Mouse (Mus musculus) limb, embryonic 14.5 days (tissue): ENCODE data around the gene Vps54. TPM values are rescaled to one million over a fixed set of nuclear protein-coding genes. Genes with fewer than 3 reads are reported as not detected.
A peak's percentile ranks its signal among the peaks of the same experiment; 100 is the strongest.

Experiments used
- ATAC-seq: fragments of 200-750 bp; cut with Nextera tagmentation; 2 replicates; pipeline ENCODE4 v1.8.0; 2017; ENCODE audit warnings: low read depth, moderate number of reproducible peaks, moderate TSS enrichment; ENCODE audit not compliant: low FRiP score
- DNase-seq: peaks from one replicate; pipeline ENCODE4 v3.0.0-alpha.2; 2015; ENCODE audit warnings: low spot score
- H3K27ac ChIP-seq: fragments of 300-500 bp; sonication (generic); replicated peaks from 2 replicates; pipeline ENCODE4 v1.5.1; 2014; ENCODE audit warnings: low read depth, mild to moderate bottlenecking, low read length, moderate library complexity, mixed read lengths
- H3K27me3 ChIP-seq: fragments of 300-500 bp; sonication (generic); 2 replicates; pipeline ENCODE4 v1.6.1; 2014; ENCODE audit warnings: low read length, mixed read lengths; ENCODE audit not compliant: control insufficient read depth, insufficient read depth
- H3K36me3 ChIP-seq: fragments of 300-500 bp; sonication (generic); 2 replicates; pipeline ENCODE4 v1.6.1; 2014; ENCODE audit warnings: mild to moderate bottlenecking, low read length, moderate library complexity, mixed read lengths; ENCODE audit not compliant: control insufficient read depth, insufficient read depth
- H3K4me1 ChIP-seq: fragments of 300-500 bp; sonication (generic); 2 replicates; pipeline ENCODE4 v1.6.1; 2014; ENCODE audit warnings: antibody characterized with exemption, low read length, mixed read lengths; ENCODE audit not compliant: control insufficient read depth, insufficient read depth
- H3K4me2 ChIP-seq: fragments of 300-500 bp; sonication (generic); replicated peaks from 2 replicates; pipeline ENCODE4 v1.6.1; 2014; ENCODE audit warnings: low read depth, mild to moderate bottlenecking, low read length, moderate library complexity; ENCODE audit not compliant: severe bottlenecking
- H3K4me3 ChIP-seq: fragments of 300-500 bp; sonication (generic); replicated peaks from 2 replicates; pipeline ENCODE4 v1.5.1; 2014; ENCODE audit warnings: low read length
- H3K9ac ChIP-seq: fragments of 300-500 bp; sonication (generic); 2 replicates; pipeline ENCODE4 v1.6.1; 2014; ENCODE audit warnings: mild to moderate bottlenecking, low read depth, low read length, moderate library complexity; ENCODE audit not compliant: severe bottlenecking
- H3K9me3 ChIP-seq: fragments of 300-500 bp; sonication (generic); 2 replicates; pipeline ENCODE4 v1.6.1; 2016; ENCODE audit warnings: low read length; ENCODE audit not compliant: control insufficient read depth
- POLR2A ChIP-seq: fragments of 200-500 bp; IDR thresholded peaks from 2 replicates; pipeline ENCODE4 v1.8.0; 2012; ENCODE audit warnings: inconsistent platforms, mild to moderate bottlenecking, moderate library complexity, borderline replicate concordance; ENCODE audit not compliant: insufficient read depth, insufficient read length; ENCODE audit errors: extremely low read depth
- WGBS: fragments of 180-500 bp; shearing (Covaris S2); extraction: QIAGEN DNeasy Blood & Tissue Kit; methylation state at CpG from one replicate; pipeline ENCODE4 v1.1.7; 2014; 5-methylcytosine and 5-hydroxymethylcytosine counted together
- polyA plus RNA-seq, 2 experiments: library from polyadenylated mRNA; depleted of rRNA in 1 of 2; stranded (reverse) in 1 of 2; unstranded in 1 of 2; fragments of >200 nt; fragmentation: Nextera tagmentation in 1 of 2; extraction: Ambion mirVana in 1 of 2; gene quantifications; 2 replicates each; pipeline versions ENCODE4 v1.2.1 to v1.2.3; 2012 to 2014

Vps54 gene
- polyA plus RNA-seq, 2 experiments: 15.3 to 28.6 TPM

DNA sequence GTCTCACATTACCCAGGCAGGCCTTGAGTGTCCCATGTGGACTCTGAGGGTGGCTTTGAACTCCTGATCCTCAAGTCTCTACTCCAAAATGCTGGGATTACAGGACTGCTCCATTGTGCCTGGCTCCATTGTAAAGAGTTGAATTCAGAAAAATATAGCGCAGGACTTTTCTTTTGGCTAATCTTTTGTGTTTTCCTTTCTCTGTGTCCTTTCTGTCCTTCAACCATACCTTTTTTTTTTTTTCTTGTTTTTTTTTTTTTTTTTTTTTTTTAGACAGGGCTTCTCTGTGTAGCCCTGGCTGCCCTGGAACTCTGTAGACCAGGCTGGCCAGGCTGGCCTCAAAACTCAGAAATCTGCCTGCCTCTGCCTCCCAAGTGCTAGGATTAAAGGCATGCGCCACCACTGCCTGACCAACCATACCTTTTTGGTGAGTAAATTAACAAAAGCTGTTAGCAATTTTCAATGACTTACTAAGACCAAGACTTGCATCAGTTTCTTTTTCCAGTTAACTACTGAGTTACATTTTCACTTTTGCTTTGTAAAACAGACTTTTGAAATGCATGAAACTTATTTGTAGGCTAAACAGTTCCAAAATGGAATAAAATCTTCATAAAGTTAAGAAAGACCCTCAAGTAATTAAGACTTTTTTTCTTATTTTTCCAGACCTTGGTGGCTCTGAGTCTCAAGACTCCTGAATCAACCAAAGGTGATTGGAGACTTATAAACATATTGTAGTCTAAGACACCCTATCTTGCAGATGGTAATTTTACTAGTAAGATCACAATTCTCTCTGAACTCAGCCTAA is 1.4 kb upstream of the Vps54 start:
- H3K4me3 ChIP-seq: peak overlapping the region; percentile 88
- ATAC-seq: no peak
- no peak for DNase-seq
- H3K36me3 ChIP-seq: no peaks in the 10 kb centered on the region
- H3K27ac ChIP-seq: peak overlapping the region; percentile 98
- peaks cover 15% of the 10 kb centered on the region for H3K4me1 ChIP-seq
- no peaks in the 10 kb centered on the region for H3K27me3 ChIP-seq
- H3K9ac ChIP-seq: no peak overlapping the region
- no peak for TF ChIP-seq POLR2A
- WGBS: 95% methylated on average over 2 of the region's 2 CpGs
- H3K4me2 ChIP-seq: peak overlapping the region; percentile 79
- H3K9me3 ChIP-seq: no peaks in the 10 kb centered on the region

DNA sequence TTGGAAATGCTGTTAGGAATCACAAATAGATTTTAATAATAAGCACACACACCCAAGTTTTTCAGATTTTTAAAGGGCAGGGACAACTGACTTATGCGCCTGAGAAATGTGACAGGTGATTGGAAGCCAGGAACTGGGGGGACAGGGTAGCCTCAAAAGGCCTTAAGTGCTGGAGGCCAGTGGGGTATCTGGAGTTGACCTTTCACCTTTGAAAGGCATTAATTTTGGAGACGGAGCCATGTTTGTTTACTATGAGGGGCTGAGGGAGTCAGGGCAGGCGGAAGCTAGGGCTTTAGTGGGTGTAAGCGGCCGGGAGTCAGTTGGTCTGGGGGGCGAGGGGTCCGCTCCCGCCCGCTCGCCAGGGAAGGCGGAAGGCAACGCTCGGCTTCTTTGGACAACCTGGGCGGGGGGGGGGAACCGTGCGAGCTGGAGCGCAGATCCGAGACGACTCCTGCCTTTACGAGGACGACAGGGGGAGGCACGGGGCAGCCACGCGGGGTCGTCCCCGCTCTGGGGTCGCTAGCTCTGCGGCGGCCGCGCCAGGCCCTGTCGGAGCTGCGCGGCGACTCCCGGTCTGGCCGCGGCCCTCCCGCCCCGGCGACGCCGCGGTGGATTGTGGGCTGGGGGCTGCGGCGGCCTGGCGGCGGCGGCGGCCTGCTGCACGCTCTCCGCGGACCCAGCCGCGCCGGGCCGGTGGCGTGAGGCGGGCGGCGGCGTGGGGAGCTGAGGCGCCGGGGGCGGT is 631 bp upstream of the Vps54 start:
- H3K9me3 ChIP-seq: no peaks in the 10 kb centered on the region
- H3K4me3 ChIP-seq: peak overlapping the region; percentile 88
- H3K27ac ChIP-seq: peak overlapping the region; percentile 98
- peak; percentile 85 for ATAC-seq
- H3K9ac ChIP-seq: peak overlapping the region; percentile 100
- WGBS: 1% methylated on average over 7 of the region's 65 CpGs
- H3K27me3 ChIP-seq: no peaks in the 10 kb centered on the region
- DNase-seq: peak; percentile 29
- peaks cover 15% of the 10 kb centered on the region for H3K4me1 ChIP-seq
- H3K36me3 ChIP-seq: no peaks in the 10 kb centered on the region
- TF ChIP-seq POLR2A: peak; percentile 63; the same call in 1 of the 2 replicates
- H3K4me2 ChIP-seq: peak overlapping the region; percentile 79

DNA sequence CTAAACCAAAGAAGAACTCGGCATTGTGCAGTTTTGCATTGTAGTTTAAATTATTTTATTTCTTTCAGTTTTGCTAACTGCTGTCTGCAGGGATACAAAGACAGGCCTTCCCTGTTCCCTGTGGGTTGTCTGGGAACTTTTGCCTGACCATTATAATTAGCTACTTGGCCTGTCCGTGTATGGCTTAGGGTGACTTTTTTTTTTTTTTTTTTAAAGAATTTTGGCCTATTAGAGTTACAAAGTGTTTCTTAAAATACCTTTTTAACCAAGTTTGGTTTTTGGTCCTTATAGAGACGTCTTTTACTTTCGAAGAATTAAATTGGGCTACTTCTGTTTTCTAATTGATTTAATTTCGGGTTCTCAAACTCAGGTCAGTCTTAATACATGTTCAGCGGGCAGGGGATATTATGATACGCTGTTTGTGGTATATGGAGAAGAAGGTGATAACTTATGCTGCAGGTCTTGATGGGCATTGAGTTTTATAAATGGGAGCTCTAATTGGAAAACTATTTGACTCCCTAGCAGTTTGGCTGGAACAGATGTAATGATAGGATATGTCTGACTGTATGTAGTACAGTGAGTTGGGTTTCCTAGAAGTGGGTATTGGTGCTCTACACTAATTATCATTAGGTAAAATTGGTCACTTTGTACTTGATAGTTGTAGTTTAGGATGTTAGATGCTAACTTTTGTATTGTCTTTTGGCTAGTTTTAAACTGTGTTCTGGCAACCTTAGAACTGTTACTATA is 855 bp downstream of the Vps54 start:
- no peak for TF ChIP-seq POLR2A
- peak overlapping the region; percentile 79 for H3K4me2 ChIP-seq

DNA sequence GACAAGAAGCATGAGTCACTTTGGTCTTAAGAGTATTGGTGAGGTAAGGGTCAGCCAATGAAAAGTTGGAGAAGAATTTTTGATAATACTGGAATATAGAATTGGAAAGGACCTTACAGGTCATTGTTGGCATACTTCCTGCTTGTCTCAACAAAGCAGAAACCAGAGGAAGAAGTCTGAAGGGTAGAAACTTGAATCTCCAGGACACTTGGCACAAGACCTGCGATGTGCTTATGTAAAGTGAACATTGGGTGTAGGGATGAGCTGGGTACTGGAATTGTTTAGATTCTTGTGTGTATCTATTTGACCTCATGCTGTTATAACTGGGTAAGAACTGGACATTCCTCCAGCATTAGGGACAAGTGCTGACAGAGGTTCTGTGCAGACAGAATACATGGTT is 2.3 kb downstream of the Vps54 start:
- WGBS: 82% methylated on average over 1 of the region's 1 CpGs
- no peak for TF ChIP-seq POLR2A
- ATAC-seq: no peak
- no peak overlapping the region for H3K27ac ChIP-seq
- 0 out of 2 replicates have a peak overlapping the region, but pooled peaks have one; percentile 9 for H3K4me2 ChIP-seq
- H3K36me3 ChIP-seq: 0 out of 2 replicates have a peak, but pooled peaks cover 2% of the 10 kb centered on the region
- DNase-seq: no peak
- no peaks in the 10 kb centered on the region for H3K27me3 ChIP-seq
- peaks cover 15% of the 10 kb centered on the region for H3K4me1 ChIP-seq
- no peak overlapping the region for H3K9ac ChIP-seq
- H3K4me3 ChIP-seq: no peak overlapping the region
- no peaks in the 10 kb centered on the region for H3K9me3 ChIP-seq

More for the DNA sequence above, 855 bp downstream of the Vps54 start:
- H3K4me1 ChIP-seq: peaks cover 15% of the 10 kb centered on the region
- no peaks in the 10 kb centered on the region for H3K9me3 ChIP-seq
- no peaks in the 10 kb centered on the region for H3K36me3 ChIP-seq
- H3K9ac ChIP-seq: peak overlapping the region; percentile 100
- H3K27me3 ChIP-seq: no peaks in the 10 kb centered on the region
- peak overlapping the region; percentile 88 for H3K4me3 ChIP-seq
- ATAC-seq: peak; percentile 3; the same call in 1 of the 2 replicates
- 20% methylated on average over 7 of the region's 7 CpGs for WGBS
- H3K27ac ChIP-seq: peak overlapping the region; percentile 98
- peak; percentile 15 for DNase-seq
